Comparison of ENCODE assay signal across 25 mouse cellular contexts in genomic region chr3:146412480-146412879, GRCm38 (mm10). TPM values are rescaled to one million over a fixed set of nuclear protein-coding genes. Genes with fewer than 3 reads are reported as not detected.
DNase-seq lines count a peak whose midpoint lies in the region; ATAC-seq and TF ChIP-seq lines count a peak whose summit lies in the region.
"Had no signal": no experiment of that assay in that cellular context is flagged by ENCODE, and none has a peak within 500 bp of the region (broad histone marks: within the 10 kb centered on the region; RNA-seq: fewer than 3 reads in every experiment).

No protein-coding gene starts in this region.

- no peak for TF ChIP-seq POLR2A in cerebellum, adult 2 months (IDR thresholded peaks at IDR 0.05; ENCODE audit: borderline replicate concordance, insufficient read depth, low read length)

- peaks cover 44% of the 10 kb centered on the region for H3K4me1 ChIP-seq in cerebellum, adult 2 months (ENCODE audit: control insufficient read depth, insufficient read depth, low read length)
- peaks cover 28% of the 10 kb centered on the region for H3K4me1 ChIP-seq in intestine, embryonic 15.5 days (replicated peaks)
- H3K4me1 ChIP-seq in intestine, postnatal 0 days (replicated peaks; ENCODE audit: control insufficient read depth, insufficient read depth, low read length) = peaks cover 9% of the 10 kb centered on the region; the same call in 1 of the 2 replicates
- no peaks in the 10 kb centered on the region; the same call in 1 of the 2 replicates for H3K4me1 ChIP-seq in lung, embryonic 14.5 days (ENCODE audit: insufficient read depth)
- H3K4me1 ChIP-seq in intestine, embryonic 16.5 days (ENCODE audit: control insufficient read depth, insufficient read depth, low read length) = peaks cover 21% of the 10 kb centered on the region; the same call in 1 of the 2 replicates

- H3K27me3 ChIP-seq in cerebellum, adult 2 months (ENCODE audit: control insufficient read depth, insufficient read depth, low read length) = no peaks in the 10 kb centered on the region
- no peaks in the 10 kb centered on the region for H3K27me3 ChIP-seq in intestine, embryonic 15.5 days (replicated peaks)
- no peaks in the 10 kb centered on the region for H3K27me3 ChIP-seq in intestine, postnatal 0 days (replicated peaks; ENCODE audit: control insufficient read depth, insufficient read depth, low read length)
- no peaks in the 10 kb centered on the region for H3K27me3 ChIP-seq in lung, embryonic 14.5 days (ENCODE audit: insufficient read depth, low read length)
- H3K27me3 ChIP-seq in intestine, embryonic 16.5 days (replicated peaks; ENCODE audit: control insufficient read depth, insufficient read depth, low read length) = no peaks in the 10 kb centered on the region
- H3K27me3 ChIP-seq: CH12.LX; heart, embryonic 12.5 days had no signal

- no peak overlapping the region for H3K4me2 ChIP-seq in intestine, embryonic 15.5 days (replicated peaks)
- H3K4me2 ChIP-seq in intestine, postnatal 0 days (replicated peaks; ENCODE audit: low read depth) = no peak overlapping the region
- H3K4me2 ChIP-seq in lung, embryonic 14.5 days = no peak overlapping the region
- no peak overlapping the region for H3K4me2 ChIP-seq in intestine, embryonic 16.5 days (ENCODE audit: low read depth, low read length)
- H3K4me2 ChIP-seq: heart, embryonic 12.5 days; hindbrain, embryonic 14.5 days had no signal

- no peak overlapping the region for H3K9ac ChIP-seq in intestine, embryonic 15.5 days
- H3K9ac ChIP-seq in intestine, postnatal 0 days (ENCODE audit: low read depth, low read length) = no peak overlapping the region
- no peak overlapping the region for H3K9ac ChIP-seq in lung, embryonic 14.5 days
- no peak overlapping the region for H3K9ac ChIP-seq in intestine, embryonic 16.5 days (ENCODE audit: low read depth, low read length)
- H3K9ac ChIP-seq: heart, embryonic 12.5 days; hindbrain, embryonic 14.5 days had no signal

- no peaks in the 10 kb centered on the region for H3K36me3 ChIP-seq in intestine, embryonic 15.5 days
- H3K36me3 ChIP-seq in intestine, postnatal 0 days (ENCODE audit: control insufficient read depth, insufficient read depth) = peaks cover 4% of the 10 kb centered on the region; the same call in 1 of the 2 replicates
- H3K36me3 ChIP-seq in lung, embryonic 14.5 days (ENCODE audit: insufficient read depth) = peaks cover 3% of the 10 kb centered on the region; the same call in 1 of the 2 replicates
- 0 out of 2 replicates have a peak, but pooled peaks cover 5% of the 10 kb centered on the region for H3K36me3 ChIP-seq in intestine, embryonic 16.5 days (ENCODE audit: control insufficient read depth, insufficient read depth, low read length)

- TF ChIP-seq CTCF in cerebellum, adult 2 months (IDR thresholded peaks at IDR 0.05; ENCODE audit: borderline replicate concordance, insufficient read depth, low read depth, low read length) = no peak
- no peak for TF ChIP-seq CTCF in intestine, postnatal 0 days (IDR thresholded peaks at IDR 0.05; ENCODE audit: low read depth)
- no peak for TF ChIP-seq CTCF in lung, embryonic 14.5 days (IDR thresholded peaks at IDR 0.05; ENCODE audit: low read depth)

- 86% methylated on average over 7 of the region's 7 CpGs for WGBS in cerebellum, adult 2 months
- 89% methylated on average over 7 of the region's 7 CpGs for WGBS in intestine, embryonic 15.5 days
- 79% methylated on average over 7 of the region's 7 CpGs for WGBS in intestine, postnatal 0 days
- 54% methylated on average over 7 of the region's 7 CpGs for WGBS in lung, embryonic 14.5 days
- 84% methylated on average over 7 of the region's 7 CpGs for WGBS in intestine, embryonic 16.5 days

- no peaks in the 10 kb centered on the region for H3K9me3 ChIP-seq in intestine, embryonic 15.5 days
- H3K9me3 ChIP-seq in intestine, postnatal 0 days (ENCODE audit: control insufficient read depth) = no peaks in the 10 kb centered on the region
- H3K9me3 ChIP-seq in lung, embryonic 14.5 days (ENCODE audit: low read depth, low read length) = no peaks in the 10 kb centered on the region
- no peaks in the 10 kb centered on the region for H3K9me3 ChIP-seq in intestine, embryonic 16.5 days (ENCODE audit: control insufficient read depth, low read length)
- H3K9me3 ChIP-seq: forebrain, embryonic 10.5 days; G1E; heart, embryonic 12.5 days had no signal

- H3K4me3 ChIP-seq in cerebellum, adult 2 months (replicated peaks; ENCODE audit: insufficient read depth, low read depth, low read length) = no peak overlapping the region
- no peak overlapping the region for H3K4me3 ChIP-seq in intestine, embryonic 15.5 days (replicated peaks)
- no peak overlapping the region for H3K4me3 ChIP-seq in intestine, postnatal 0 days (ENCODE audit: low read depth, low read length)
- no peak overlapping the region for H3K4me3 ChIP-seq in lung, embryonic 14.5 days (ENCODE audit: low read depth, low read length)
- no peak overlapping the region for H3K4me3 ChIP-seq in intestine, embryonic 16.5 days (ENCODE audit: low read length)
- H3K4me3 ChIP-seq: forebrain, embryonic 10.5 days; heart, embryonic 12.5 days had no signal

- no peak for DNase-seq in cerebellum, adult 2 months
- no peak for DNase-seq in cerebellum, adult 8-10 months
- peak; percentile 30 for DNase-seq in lung, embryonic 14.5 days
- DNase-seq in lung, postnatal 10 days = no peak
- DNase-seq in urinary bladder, postnatal 25 days (ENCODE audit: low spot score) = no peak
- DNase-seq: adrenal gland, adult 2 months; adrenal gland, postnatal 14 days; B cell, adult 2 months; cerebellum, adult 11 months; cerebellum, adult 9-10 months; gastrocnemius, postnatal 10 days; gastrocnemius, postnatal 36 days; heart, adult 11 months; heart, postnatal 14 days; heart, postnatal 4 days had no signal

- peak overlapping the region; percentile 26; the same call in 1 of the 2 replicates for H3K27ac ChIP-seq in cerebellum, adult 2 months (ENCODE audit: insufficient read depth, low read length)
- peak overlapping the region; percentile 30 for H3K27ac ChIP-seq in intestine, embryonic 15.5 days
- no peak overlapping the region for H3K27ac ChIP-seq in intestine, postnatal 0 days (ENCODE audit: low read depth, low read length)
- no peak overlapping the region for H3K27ac ChIP-seq in lung, embryonic 14.5 days (ENCODE audit: low read depth)
- peak overlapping the region; percentile 46; the same call in 1 of the 2 replicates for H3K27ac ChIP-seq in intestine, embryonic 16.5 days (ENCODE audit: low read length)
- H3K27ac ChIP-seq: forebrain, embryonic 10.5 days; hindbrain, embryonic 14.5 days; hindbrain, postnatal 0 days had no signal

- ATAC-seq in intestine, embryonic 15.5 days = no peak
- ATAC-seq in intestine, postnatal 0 days = no peak
- no peak for ATAC-seq in lung, embryonic 14.5 days (ENCODE audit: insufficient read depth)
- no peak for ATAC-seq in intestine, embryonic 16.5 days
- ATAC-seq: inflammation-experienced regulatory T-cells, adult 6 months had no signal

RNA-seq across cellular contexts. Expression of gene Ssx2ip, which starts 8.0 kb away (rescaled TPM):
- 33.2 and 33.5 TPM in 2 replicates for polyA plus RNA-seq in cerebellum, adult 2 months (2012; rRNA removed)
- 38.6 and 41.5 TPM in 2 replicates for polyA plus RNA-seq in intestine, embryonic 15.5 days (2015; fragmentation: Nextera tagmentation; extraction: Ambion mirVana)
- 31.1 TPM in 2 replicates for polyA plus RNA-seq in intestine, postnatal 0 days (2015; fragmentation: Nextera tagmentation; extraction: Ambion mirVana)
- 29.3 and 30.5 TPM in 2 replicates for polyA plus RNA-seq in lung, embryonic 14.5 days (2014; fragmentation: Nextera tagmentation; extraction: Ambion mirVana)
- polyA plus RNA-seq in intestine, embryonic 16.5 days (2015; fragmentation: Nextera tagmentation; extraction: Ambion mirVana) = 36.1 and 38.1 TPM in 2 replicates

RNA-seq across cellular contexts. Expression of gene Ctbs, which starts 37.1 kb away (rescaled TPM):
- 2.7 and 3.0 TPM in 2 replicates for polyA plus RNA-seq in cerebellum, adult 2 months (2012; rRNA removed)
- 10.1 and 11.3 TPM in 2 replicates for polyA plus RNA-seq in intestine, embryonic 15.5 days (2015; fragmentation: Nextera tagmentation; extraction: Ambion mirVana)
- 8.1 and 8.3 TPM in 2 replicates for polyA plus RNA-seq in intestine, postnatal 0 days (2015; fragmentation: Nextera tagmentation; extraction: Ambion mirVana)
- 8.9 and 10.4 TPM in 2 replicates for polyA plus RNA-seq in lung, embryonic 14.5 days (2014; fragmentation: Nextera tagmentation; extraction: Ambion mirVana)
- polyA plus RNA-seq in intestine, embryonic 16.5 days (2015; fragmentation: Nextera tagmentation; extraction: Ambion mirVana) = 11.0 and 11.6 TPM in 2 replicates

Comparison
In these comparisons a context has a peak if more than half of its experiments do, and no peak if none do; other contexts are left out.
1. H3K27ac ChIP-seq: peak in cerebellum, adult 2 months (single experiment), intestine, embryonic 15.5 days (single experiment) and intestine, embryonic 16.5 days (single experiment); none in intestine, postnatal 0 days (single experiment) and lung, embryonic 14.5 days (single experiment).